Mouse (Mus musculus): Measurements from ENCODE around the gene Ms4a2. TPM values are rescaled to one million over a fixed set of nuclear protein-coding genes. Genes with fewer than 3 reads are reported as not detected.
A peak's percentile ranks its signal among the peaks of the same experiment; 100 is the strongest.

Ms4a2 gene
- polyA plus RNA-seq, 1 experiment from 2014 or later = 0.27 TPM

DNA sequence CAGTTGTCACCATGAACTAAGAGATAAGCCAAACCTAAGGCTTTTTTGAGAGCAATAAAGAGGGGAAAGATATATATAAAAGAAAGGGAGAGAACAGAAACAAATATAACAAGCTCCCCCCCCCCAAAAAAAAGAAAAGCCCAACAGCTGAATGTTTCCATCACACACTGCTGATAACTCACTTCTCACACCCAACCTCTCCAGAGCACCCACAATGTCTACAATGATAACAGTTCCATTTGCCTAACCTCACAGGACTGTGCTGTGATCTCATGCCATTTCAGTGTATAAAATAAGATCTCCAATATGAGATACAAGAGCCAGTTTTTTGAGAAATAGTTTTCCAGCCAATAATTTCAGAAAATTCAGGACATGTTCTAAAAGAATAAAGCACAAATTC lies 5.5 kb downstream of the Ms4a2 start:
- H3K4me2 ChIP-seq = no peak overlapping the region
- no peak for ATAC-seq (ENCODE audit: low FRiP score)
- no peak overlapping the region for H3K9ac ChIP-seq (replicated peaks)
- H3K9me3 ChIP-seq (replicated peaks) = no peaks in the 10 kb centered on the region
- H3K4me1 ChIP-seq = no peaks in the 10 kb centered on the region
- H3K27me3 ChIP-seq (replicated peaks) = no peaks in the 10 kb centered on the region
- H3K4me3 ChIP-seq (replicated peaks) = no peak overlapping the region
- no peaks in the 10 kb centered on the region for H3K36me3 ChIP-seq
- no peak overlapping the region for H3K27ac ChIP-seq (replicated peaks)

DNA sequence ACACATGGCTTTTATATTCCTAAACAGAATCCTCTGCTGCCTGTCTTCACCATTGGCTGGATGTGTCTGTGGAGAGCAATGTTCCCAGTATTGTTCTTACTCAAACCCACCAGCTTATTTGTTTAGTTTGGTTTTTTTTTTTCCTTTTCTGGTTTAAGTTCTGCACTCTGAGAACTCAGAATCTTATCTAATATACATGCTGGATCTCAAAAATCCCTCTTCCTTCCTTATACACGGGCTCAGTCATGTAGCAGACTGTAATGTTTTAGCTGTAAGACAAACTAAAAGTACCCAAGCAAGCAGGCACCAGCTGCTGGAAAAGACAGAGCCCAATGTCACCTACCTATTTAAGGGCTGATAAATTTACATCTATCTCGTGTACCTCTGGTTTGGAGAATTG lies 8.7 kb downstream of the Ms4a2 start:
- no peaks in the 10 kb centered on the region for H3K9me3 ChIP-seq (replicated peaks)
- WGBS = 68% methylated on average over 2 of the region's 2 CpGs
- no peaks in the 10 kb centered on the region for H3K4me1 ChIP-seq
- H3K27ac ChIP-seq (replicated peaks) = no peak overlapping the region
- no peak overlapping the region for H3K4me2 ChIP-seq
- H3K36me3 ChIP-seq = no peaks in the 10 kb centered on the region
- H3K27me3 ChIP-seq (replicated peaks) = no peaks in the 10 kb centered on the region
- H3K9ac ChIP-seq (replicated peaks) = no peak overlapping the region
- no peak for ATAC-seq (ENCODE audit: low FRiP score)
- no peak overlapping the region for H3K4me3 ChIP-seq (replicated peaks)

DNA sequence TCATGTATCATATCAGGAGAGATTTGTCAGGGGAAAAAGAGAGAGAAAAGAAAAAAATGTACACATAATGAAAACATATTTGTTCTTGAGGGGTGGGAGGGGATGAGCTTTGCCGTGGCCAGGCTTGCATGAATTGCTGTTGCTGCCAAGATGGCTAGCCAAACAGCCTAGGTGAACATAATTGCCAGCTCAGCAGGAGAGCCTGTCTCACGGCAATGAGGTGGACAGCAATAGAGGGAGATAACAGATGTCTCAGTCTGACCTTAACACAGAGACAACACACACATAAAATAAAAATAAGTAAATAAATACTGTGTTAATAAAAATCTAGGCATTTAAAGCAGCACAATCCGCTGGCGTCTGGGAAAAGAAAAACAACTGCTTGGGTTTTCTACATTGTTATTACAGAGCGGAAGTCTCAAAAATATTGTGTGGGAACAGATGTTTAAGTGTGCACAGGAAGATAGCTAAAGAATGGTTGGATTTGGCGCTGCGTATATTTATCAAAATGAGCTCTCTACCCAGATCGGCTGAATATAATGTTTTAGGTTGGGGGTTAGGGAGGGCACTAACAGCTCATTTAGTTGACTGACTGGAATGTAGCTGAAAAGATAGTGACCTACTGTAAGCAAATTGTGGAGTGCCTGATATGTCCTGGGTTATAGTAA lies 9.6 kb downstream of the Ms4a2 start:
- Histone ChIP-seq H3K4me2 (no peak overlapping the region), H3K9ac (replicated peaks) (no peak overlapping the region), H3K27me3 (replicated peaks) (no peaks in the 10 kb centered on the region), H3K36me3 (no peaks in the 10 kb centered on the region), H3K27ac (replicated peaks) (no peak overlapping the region), H3K4me3 (replicated peaks) (no peak overlapping the region), H3K9me3 (replicated peaks) (no peaks in the 10 kb centered on the region), H3K4me1 (no peaks in the 10 kb centered on the region)
- no peak for ATAC-seq (ENCODE audit: low FRiP score)
- 70% methylated on average over 8 of the region's 8 CpGs for WGBS

DNA sequence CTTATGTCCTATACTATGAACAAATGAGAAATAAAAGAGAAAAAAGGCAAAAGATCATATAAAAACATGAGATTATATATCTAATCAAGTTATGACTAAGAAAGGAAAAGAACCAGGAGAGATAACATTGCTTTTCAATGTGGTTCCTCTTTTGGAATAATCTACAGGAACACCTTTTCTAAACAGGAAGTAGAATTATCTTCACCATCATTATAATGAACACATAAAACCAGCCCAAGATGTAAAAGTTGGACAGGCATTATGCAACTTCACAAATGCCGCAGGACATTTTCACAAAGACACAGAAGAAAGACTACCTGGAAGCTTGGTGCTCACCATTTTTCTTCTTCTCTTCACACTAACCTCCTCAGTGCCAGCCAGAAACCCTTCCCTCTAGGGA lies 10.4 kb downstream of the Ms4a2 start:
- no peak overlapping the region for H3K4me2 ChIP-seq
- no peaks in the 10 kb centered on the region for H3K27me3 ChIP-seq (replicated peaks)
- H3K36me3 ChIP-seq = no peaks in the 10 kb centered on the region
- WGBS = 95% methylated on average over 1 of the region's 1 CpGs
- no peak overlapping the region for H3K4me3 ChIP-seq (replicated peaks)
- ATAC-seq (ENCODE audit: low FRiP score) = no peak
- no peak overlapping the region for H3K9ac ChIP-seq (replicated peaks)
- H3K9me3 ChIP-seq (replicated peaks) = no peaks in the 10 kb centered on the region
- H3K4me1 ChIP-seq = no peaks in the 10 kb centered on the region
- H3K27ac ChIP-seq (replicated peaks) = no peak overlapping the region

DNA sequence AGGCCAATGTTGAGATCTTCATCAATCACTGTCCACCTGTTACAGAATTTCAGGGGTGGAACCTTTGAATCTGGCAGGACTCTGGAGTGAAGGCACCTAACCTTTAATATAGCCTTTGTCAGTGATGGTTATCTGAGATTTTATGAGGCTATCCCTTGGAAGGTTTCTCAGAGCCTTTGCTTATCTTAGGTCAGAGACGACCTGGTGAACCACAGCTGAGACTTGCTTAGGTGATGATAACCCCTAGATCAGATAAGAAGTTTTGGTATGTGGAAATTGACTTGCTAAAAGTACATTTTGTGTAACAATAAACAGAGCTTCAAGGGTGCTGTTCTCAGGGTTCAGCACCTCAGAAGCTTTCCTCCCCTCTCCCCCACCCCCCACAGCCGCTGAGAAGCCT lies 11.2 kb downstream of the Ms4a2 start:
- Histone ChIP-seq H3K27me3 (replicated peaks) (no peaks in the 10 kb centered on the region), H3K4me3 (replicated peaks) (no peak overlapping the region), H3K4me2 (no peak overlapping the region), H3K9ac (replicated peaks) (no peak overlapping the region), H3K9me3 (replicated peaks) (no peaks in the 10 kb centered on the region), H3K27ac (replicated peaks) (no peak overlapping the region), H3K4me1 (no peaks in the 10 kb centered on the region), H3K36me3 (no peaks in the 10 kb centered on the region)
- WGBS = 64% methylated on average over 2 of the region's 2 CpGs
- ATAC-seq (ENCODE audit: low FRiP score) = no peak

DNA sequence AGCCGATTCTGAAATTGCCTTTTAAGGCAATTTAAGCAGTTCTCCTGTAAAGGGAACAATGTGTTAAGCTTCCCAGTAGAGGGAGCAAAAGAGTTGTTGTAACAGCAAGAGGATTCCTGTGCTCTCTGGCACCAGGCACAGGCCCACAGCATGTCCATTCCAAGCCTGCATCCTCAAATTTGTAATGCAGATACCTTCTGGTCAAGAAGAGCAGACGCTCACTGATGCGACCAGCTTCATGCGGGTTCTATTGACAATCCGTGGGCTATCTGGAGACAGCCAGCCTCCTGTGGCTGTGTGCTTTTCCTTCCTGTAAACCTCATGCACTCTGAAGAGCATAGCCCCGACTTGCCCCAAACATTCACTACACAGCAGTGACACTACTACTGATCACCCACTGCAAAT lies 12.0 kb downstream of the Ms4a2 start:
- Histone ChIP-seq H3K27ac (replicated peaks) (no peak overlapping the region), H3K36me3 (no peaks in the 10 kb centered on the region), H3K9ac (replicated peaks) (no peak overlapping the region), H3K9me3 (replicated peaks) (no peaks in the 10 kb centered on the region), H3K27me3 (replicated peaks) (no peaks in the 10 kb centered on the region), H3K4me3 (replicated peaks) (no peak overlapping the region), H3K4me1 (no peaks in the 10 kb centered on the region), H3K4me2 (no peak overlapping the region)
- 30% methylated on average over 6 of the region's 6 CpGs for WGBS
- peak; percentile 92 for ATAC-seq (ENCODE audit: low FRiP score)

DNA sequence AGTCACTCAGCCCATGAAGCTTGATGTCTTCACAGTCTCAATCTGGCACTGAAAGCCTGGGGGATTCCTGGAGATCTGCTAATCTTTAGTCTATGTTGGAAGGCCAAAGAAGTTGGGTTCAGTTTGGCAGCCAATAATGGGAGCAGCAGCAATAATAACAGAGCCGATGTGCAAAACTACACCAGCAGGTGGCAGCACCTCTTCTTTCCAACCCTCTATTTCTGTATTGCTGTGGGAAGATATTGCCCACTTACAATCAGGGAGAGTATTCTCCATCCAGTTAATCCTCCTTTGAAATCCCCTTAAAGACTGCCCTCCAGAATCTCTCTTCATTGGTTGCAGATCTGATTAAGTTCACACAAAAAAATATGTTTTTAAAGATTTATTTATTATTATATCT lies 15.3 kb downstream of the Ms4a2 start:
- no peak overlapping the region for H3K9ac ChIP-seq (replicated peaks)
- H3K4me1 ChIP-seq = no peaks in the 10 kb centered on the region
- H3K36me3 ChIP-seq = no peaks in the 10 kb centered on the region
- no peaks in the 10 kb centered on the region for H3K9me3 ChIP-seq (replicated peaks)
- H3K27me3 ChIP-seq (replicated peaks) = no peaks in the 10 kb centered on the region
- H3K4me3 ChIP-seq (replicated peaks) = no peak overlapping the region
- 7% methylated on average over 1 of the region's 1 CpGs for WGBS
- no peak for ATAC-seq (ENCODE audit: low FRiP score)
- H3K4me2 ChIP-seq = no peak overlapping the region
- no peak overlapping the region for H3K27ac ChIP-seq (replicated peaks)

DNA sequence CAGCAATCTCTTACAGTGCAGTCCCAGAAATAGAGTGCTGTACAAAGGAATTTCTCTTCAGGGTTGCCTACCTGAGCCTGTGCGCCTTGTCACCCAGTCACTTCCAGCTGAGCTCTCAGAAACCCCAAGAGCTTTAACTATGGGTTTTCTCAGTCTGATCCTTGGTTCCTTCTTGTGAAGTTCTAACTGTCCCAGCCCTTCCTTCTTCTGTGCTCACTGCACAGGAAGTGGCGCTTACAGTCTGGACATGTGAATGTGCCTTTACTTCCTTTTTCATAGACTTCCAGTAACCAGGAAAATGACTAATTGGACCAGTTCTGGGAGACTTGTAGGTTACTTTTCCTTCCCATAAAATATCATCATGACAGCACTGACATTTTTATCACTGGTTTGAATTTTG lies 18.9 kb downstream of the Ms4a2 start, which contains the start of gene Ms4a6d:
Ms4a6d (minus strand) TSS at position 247 of the 400 bp plus-strand sequence.
- no peak within 1 kb of the TSS for H3K9ac ChIP-seq (replicated peaks)
- no peaks in the 10 kb centered on the region for H3K36me3 ChIP-seq
- ATAC-seq (ENCODE audit: low FRiP score) = no peak
- H3K9me3 ChIP-seq (replicated peaks) = no peaks in the 10 kb centered on the region
- no peak within 1 kb of the TSS for H3K4me2 ChIP-seq
- no peaks in the 10 kb centered on the region for H3K27me3 ChIP-seq (replicated peaks)
- no peak within 1 kb of the TSS for H3K27ac ChIP-seq (replicated peaks)
- no peaks in the 10 kb centered on the region for H3K4me1 ChIP-seq
- WGBS = 95% methylated on average over 2 of the region's 2 CpGs
- no peak within 1 kb of the TSS for H3K4me3 ChIP-seq (replicated peaks)

DNA sequence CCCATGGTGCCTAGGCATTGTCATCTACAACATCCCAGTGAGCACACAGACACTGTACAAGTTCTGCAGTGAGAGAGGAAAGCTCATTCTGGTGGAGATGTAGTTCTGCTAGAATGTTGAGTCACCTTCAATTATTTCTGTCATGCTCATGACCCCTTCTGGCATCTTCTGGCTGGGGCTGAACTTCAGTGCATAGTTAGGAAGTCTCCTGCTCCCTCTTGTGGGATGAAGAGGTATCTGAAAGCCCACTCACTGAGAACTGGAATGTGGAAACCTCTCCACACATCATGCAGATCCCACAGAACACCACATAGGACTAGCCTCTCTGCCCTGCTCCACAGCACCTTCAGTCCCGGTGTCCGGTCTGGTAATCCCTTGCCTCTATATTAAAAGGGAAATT lies 21.5 kb downstream of the Ms4a2 start:
- ATAC-seq (ENCODE audit: low FRiP score) = no peak
- no peak overlapping the region for H3K4me3 ChIP-seq (replicated peaks)
- H3K9ac ChIP-seq (replicated peaks) = no peak overlapping the region
- no peaks in the 10 kb centered on the region for H3K27me3 ChIP-seq (replicated peaks)
- H3K9me3 ChIP-seq (replicated peaks) = no peaks in the 10 kb centered on the region
- no peaks in the 10 kb centered on the region for H3K4me1 ChIP-seq
- no peak overlapping the region for H3K27ac ChIP-seq (replicated peaks)
- H3K4me2 ChIP-seq = no peak overlapping the region
- 91% methylated on average over 2 of the region's 2 CpGs for WGBS
- no peaks in the 10 kb centered on the region for H3K36me3 ChIP-seq

DNA sequence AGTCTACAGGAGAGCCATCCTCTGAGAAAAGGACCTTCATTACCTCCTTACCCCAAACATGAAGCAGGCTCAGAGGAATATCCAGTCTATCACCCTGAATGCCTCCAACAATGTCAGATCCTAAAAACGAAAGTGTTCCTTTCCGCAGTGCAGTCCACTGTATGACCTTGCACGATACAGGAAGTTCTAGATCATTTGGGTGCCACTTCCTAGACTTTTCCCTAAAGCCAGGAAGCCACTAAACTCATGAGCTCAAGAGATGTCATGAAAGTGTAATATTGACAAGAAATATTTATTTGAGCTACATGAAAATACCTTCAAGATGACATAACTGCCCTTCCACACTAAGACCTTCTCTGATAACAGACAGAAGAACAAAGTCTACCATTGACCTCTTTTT lies 22.2 kb downstream of the Ms4a2 start:
- Histone ChIP-seq H3K9me3 (replicated peaks) (no peaks in the 10 kb centered on the region), H3K4me1 (no peaks in the 10 kb centered on the region), H3K4me3 (replicated peaks) (no peak overlapping the region), H3K27me3 (replicated peaks) (no peaks in the 10 kb centered on the region), H3K36me3 (no peaks in the 10 kb centered on the region), H3K9ac (replicated peaks) (no peak overlapping the region), H3K27ac (replicated peaks) (no peak overlapping the region), H3K4me2 (no peak overlapping the region)
- 91% methylated on average over 3 of the region's 3 CpGs for WGBS
- ATAC-seq (ENCODE audit: low FRiP score) = no peak

DNA sequence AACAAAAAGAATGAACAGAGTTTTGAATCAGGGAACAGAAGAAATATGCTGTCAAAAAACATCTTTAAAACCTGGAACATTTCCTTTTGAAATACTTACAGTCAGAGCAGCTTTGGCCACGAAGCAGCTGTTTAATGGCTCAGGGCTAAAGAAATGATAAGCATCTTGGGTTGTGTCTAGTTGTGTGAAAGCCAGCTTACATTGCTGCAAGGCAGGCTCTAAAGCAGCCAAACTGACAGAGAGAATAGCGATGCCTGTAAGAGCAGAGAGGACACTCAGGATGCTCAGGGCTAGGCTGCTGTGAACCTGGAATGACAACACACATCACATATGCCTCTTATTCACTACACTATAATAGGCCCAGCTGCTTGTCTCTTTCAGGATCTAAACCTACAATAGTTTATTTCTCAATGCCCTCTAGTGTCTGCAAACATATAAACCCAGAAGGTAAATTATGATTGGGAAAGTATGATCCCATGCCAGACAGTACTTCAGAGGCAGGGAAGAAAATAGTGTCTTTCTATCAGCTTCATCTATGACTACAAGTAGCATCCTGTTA lies 33.5 kb downstream of the Ms4a2 start:
- Histone ChIP-seq H3K27me3 (replicated peaks) (no peaks in the 10 kb centered on the region), H3K4me2 (no peak overlapping the region), H3K36me3 (no peaks in the 10 kb centered on the region), H3K9ac (replicated peaks) (no peak overlapping the region), H3K4me1 (no peaks in the 10 kb centered on the region), H3K4me3 (replicated peaks) (no peak overlapping the region), H3K27ac (replicated peaks) (no peak overlapping the region), H3K9me3 (replicated peaks) (no peaks in the 10 kb centered on the region)
- no peak for ATAC-seq (ENCODE audit: low FRiP score)
- 71% methylated on average over 2 of the region's 2 CpGs for WGBS

DNA sequence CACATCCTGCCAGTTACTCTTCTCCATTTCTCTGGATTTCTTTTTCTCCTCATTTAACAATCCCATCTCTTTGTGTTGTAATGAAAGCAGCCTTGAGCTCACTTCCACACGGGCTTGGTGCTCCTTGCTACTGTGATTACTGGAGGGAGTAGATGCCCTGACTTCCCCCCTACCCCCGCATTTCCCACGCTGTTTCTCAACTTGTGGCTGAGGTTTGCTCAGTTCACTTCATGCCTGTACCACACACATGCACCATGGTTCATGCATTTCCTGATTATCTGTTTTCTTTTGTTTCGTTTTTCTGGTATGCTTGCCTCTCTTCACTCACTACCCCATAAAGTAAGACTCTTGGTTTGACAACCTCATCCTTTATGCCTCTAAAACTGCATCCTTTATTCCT lies 34.3 kb downstream of the Ms4a2 start:
- no peaks in the 10 kb centered on the region for H3K27me3 ChIP-seq (replicated peaks)
- H3K9ac ChIP-seq (replicated peaks) = no peak overlapping the region
- no peaks in the 10 kb centered on the region for H3K9me3 ChIP-seq (replicated peaks)
- H3K4me1 ChIP-seq = no peaks in the 10 kb centered on the region
- H3K27ac ChIP-seq (replicated peaks) = no peak overlapping the region
- no peak overlapping the region for H3K4me3 ChIP-seq (replicated peaks)
- H3K4me2 ChIP-seq = no peak overlapping the region
- H3K36me3 ChIP-seq = no peaks in the 10 kb centered on the region
- no peak for ATAC-seq (ENCODE audit: low FRiP score)
- 70% methylated on average over 4 of the region's 4 CpGs for WGBS
